Mouse (Mus musculus) thymus, adult 2 months (tissue): Measurements from ENCODE around the gene Pfkm.

ENCODE experiments used
- CTCF ChIP-seq: fragments of 200-500 bp; IDR thresholded peaks from 2 replicates; pipeline ENCODE4 v1.5.1; 2012; ENCODE audit warnings: mild to moderate bottlenecking, control low read depth, low read length, moderate library complexity, borderline replicate concordance; ENCODE audit not compliant: control insufficient read depth, poor library complexity, insufficient read depth; ENCODE audit errors: extremely low read depth
- POLR2A ChIP-seq: fragments of 200-500 bp; IDR thresholded peaks from 2 replicates; pipeline ENCODE4 v1.6.1; 2012; ENCODE audit warnings: mild to moderate bottlenecking, low read length, control low read depth, moderate library complexity; ENCODE audit not compliant: control insufficient read depth, poor library complexity, insufficient read depth; ENCODE audit errors: extremely low read depth

DNA sequence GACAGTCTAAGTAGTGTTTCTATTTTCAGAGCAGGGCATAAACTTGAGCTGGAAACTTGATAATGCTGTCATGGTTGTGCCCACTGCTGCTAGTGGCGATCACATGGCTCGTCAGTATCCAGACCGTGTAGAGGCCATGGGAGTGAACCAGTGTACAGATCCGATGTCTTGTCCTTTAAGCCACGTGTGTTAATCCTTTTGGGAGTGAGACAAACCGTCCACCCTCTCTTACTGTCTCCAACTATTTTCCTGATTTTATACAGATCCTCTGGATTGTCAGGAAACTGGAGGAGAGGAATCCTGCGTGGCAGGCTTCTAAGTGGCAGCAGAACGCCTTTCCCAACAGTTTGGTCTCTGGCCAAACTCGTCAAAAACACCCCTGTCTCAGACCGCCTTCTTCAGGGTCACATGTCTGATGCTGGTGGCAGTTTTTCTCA, 56.8 kb downstream of the Pfkm start:
- TF ChIP-seq CTCF, result no peak
- TF ChIP-seq POLR2A, result no peak
